Mouse (Mus musculus) liver, embryonic 14.5 days (tissue): Measurements from ENCODE around the gene Atrnl1. TPM values are rescaled to one million over a fixed set of nuclear protein-coding genes. Genes with fewer than 3 reads are reported as not detected.

Experiments used
- ATAC-seq: fragments of 200-750 bp; cut with Nextera tagmentation; 2 replicates; pipeline ENCODE4 v1.8.0; 2017; ENCODE audit warnings: moderate number of reproducible peaks, mild to moderate bottlenecking, moderate library complexity; ENCODE audit not compliant: insufficient read depth
- DNase-seq, 3 experiments: peaks; one replicate each; pipeline ENCODE4 v3.0.0-alpha.2; 2012 to 2013; ENCODE audit warnings: low read depth in 3 of 3, low spot score in 3 of 3
- H3K27ac ChIP-seq: fragments of 300-500 bp; sonication (generic); 2 replicates; pipeline ENCODE4 v1.5.1; 2014; ENCODE audit warnings: moderate library complexity, mild to moderate bottlenecking, control low read depth, inconsistent platforms
- H3K27me3 ChIP-seq: fragments of 300-500 bp; sonication (generic); 2 replicates; pipeline ENCODE4 v1.6.1; 2014; ENCODE audit warnings: mild to moderate bottlenecking, low read length, moderate library complexity; ENCODE audit not compliant: control insufficient read depth, insufficient read depth
- H3K36me3 ChIP-seq: fragments of 300-500 bp; sonication (generic); replicated peaks from 2 replicates; pipeline ENCODE4 v1.6.1; 2014; ENCODE audit warnings: low read depth; ENCODE audit not compliant: control insufficient read depth, insufficient read depth
- H3K4me1 ChIP-seq, 2 experiments: fragments of 200-500 bp in 1 of 2; fragments of 300-500 bp in 1 of 2; sonication (generic) in 1 of 2; replicated peaks; 2 replicates each; pipeline ENCODE4 v1.6.1; 2012 to 2014; ENCODE audit warnings: antibody characterized with exemption in 1 of 2, inconsistent platforms in 1 of 2, low read length in 1 of 2; ENCODE audit not compliant: control insufficient read depth in 2 of 2, insufficient read depth in 2 of 2
- H3K4me2 ChIP-seq: fragments of 300-500 bp; sonication (generic); 2 replicates; pipeline ENCODE4 v1.6.1; 2014; ENCODE audit warnings: low read depth, mild to moderate bottlenecking, control low read depth, moderate library complexity
- H3K4me3 ChIP-seq, 2 experiments: fragments of 200-500 bp in 1 of 2; fragments of 300-500 bp in 1 of 2; sonication (generic) in 1 of 2; 2 replicates each; pipeline ENCODE4 v1.5.1; 2012 to 2014; ENCODE audit warnings: low read depth in 2 of 2, low read length in 2 of 2, mild to moderate bottlenecking in 2 of 2, control low read depth in 1 of 2, inconsistent platforms in 1 of 2, moderate library complexity in 1 of 2; ENCODE audit not compliant: insufficient read depth in 1 of 2
- H3K9ac ChIP-seq: fragments of 300-500 bp; sonication (generic); replicated peaks from 2 replicates; pipeline ENCODE4 v1.6.1; 2014; ENCODE audit warnings: mild to moderate bottlenecking, control low read depth, moderate library complexity
- H3K9me3 ChIP-seq: fragments of 300-500 bp; sonication (generic); 2 replicates; pipeline ENCODE4 v1.6.1; 2016; ENCODE audit warnings: low read length, mixed read lengths; ENCODE audit not compliant: control insufficient read depth
- CTCF ChIP-seq: IDR thresholded peaks from 2 replicates; pipeline ENCODE4 v1.5.1; 2016; ENCODE audit warnings: antibody characterized with exemption, low read depth, control low read depth
- EP300 ChIP-seq: IDR thresholded peaks from 2 replicates; pipeline ENCODE4 v1.6.1; 2016; ENCODE audit warnings: antibody characterized with exemption, low read depth
- WGBS: fragments of 180-500 bp; shearing (Covaris S2); extraction: QIAGEN DNeasy Blood & Tissue Kit; methylation state at CpG from one replicate; pipeline ENCODE4 v1.1.7; 2014; ENCODE audit not compliant: insufficient replicate concordance; 5-methylcytosine and 5-hydroxymethylcytosine counted together
- polyA plus RNA-seq, 2 experiments: library from polyadenylated mRNA; depleted of rRNA in 1 of 2; stranded (reverse) in 1 of 2; unstranded in 1 of 2; fragments of >200 nt; fragmentation: Nextera tagmentation in 1 of 2; extraction: Ambion mirVana in 1 of 2; gene quantifications; 2 replicates each; pipeline versions ENCODE4 v1.2.1 to v1.2.3; 2012 to 2014

The Atrnl1 gene
- polyA plus RNA-seq, 2 experiments: 0.46 to 1.3 TPM

DNA sequence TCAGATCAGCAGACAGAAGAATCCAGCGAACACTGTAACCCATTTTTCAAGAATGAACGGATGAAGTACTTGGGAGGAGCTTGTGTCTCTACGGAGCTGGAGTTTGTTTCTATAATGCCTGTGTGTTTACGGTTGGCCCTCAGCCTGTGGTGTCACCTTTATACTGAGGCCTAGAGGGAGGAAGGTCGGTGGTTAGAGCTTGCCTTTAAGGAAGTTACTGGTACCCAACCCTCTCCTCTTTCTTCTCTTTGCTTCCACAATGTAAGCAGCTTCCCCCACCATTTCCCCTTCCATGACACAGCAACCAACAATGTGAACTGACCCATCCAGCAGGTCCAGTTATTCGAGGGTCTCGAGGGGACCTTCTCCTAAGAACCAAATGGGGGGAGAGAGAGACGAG is 475.9 kb downstream of the Atrnl1 start:
- 63% methylated on average over 8 of the region's 8 CpGs for WGBS
- ATAC-seq (no peak), DNase-seq (no peak)
- no peak overlapping the region for H3K4me3 ChIP-seq
- no peak for TF ChIP-seq CTCF
- TF ChIP-seq EP300: no peak
- no peak overlapping the region for H3K4me2 ChIP-seq
- no peaks in the 10 kb centered on the region for H3K4me1 ChIP-seq
- H3K9me3 ChIP-seq: no peaks in the 10 kb centered on the region
- no peaks in the 10 kb centered on the region for H3K27me3 ChIP-seq
- no peak overlapping the region for H3K27ac ChIP-seq
- no peaks in the 10 kb centered on the region for H3K36me3 ChIP-seq
- H3K9ac ChIP-seq: no peak overlapping the region

DNA sequence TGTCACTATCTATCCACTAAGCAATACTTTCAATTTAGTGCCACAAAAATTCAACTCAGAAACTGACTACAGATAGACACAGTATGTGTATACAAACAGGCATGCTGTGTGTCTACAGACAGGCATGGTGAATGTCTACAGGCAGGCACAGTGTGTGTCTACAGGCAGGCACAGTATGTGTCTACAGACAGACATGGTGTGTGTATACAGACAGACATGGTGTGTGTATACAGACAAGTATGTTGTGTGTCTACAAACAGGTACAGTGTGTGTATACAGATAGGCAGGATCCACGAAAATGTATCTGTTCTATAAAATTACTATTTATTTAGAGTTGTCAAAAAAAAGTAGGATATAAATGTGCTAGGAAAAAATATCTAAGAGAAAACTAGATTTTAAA is 477.1 kb downstream of the Atrnl1 start:
- no peaks in the 10 kb centered on the region for H3K9me3 ChIP-seq
- TF ChIP-seq CTCF (no peak), EP300 (no peak)
- no peak overlapping the region for H3K27ac ChIP-seq
- WGBS: 42% methylated on average over 1 of the region's 1 CpGs
- no peaks in the 10 kb centered on the region for H3K27me3 ChIP-seq
- no peak overlapping the region for H3K4me2 ChIP-seq
- no peaks in the 10 kb centered on the region for H3K36me3 ChIP-seq
- no peak overlapping the region for H3K4me3 ChIP-seq
- no peaks in the 10 kb centered on the region for H3K4me1 ChIP-seq
- ATAC-seq: no peak
- H3K9ac ChIP-seq: no peak overlapping the region
- DNase-seq: no peak

DNA sequence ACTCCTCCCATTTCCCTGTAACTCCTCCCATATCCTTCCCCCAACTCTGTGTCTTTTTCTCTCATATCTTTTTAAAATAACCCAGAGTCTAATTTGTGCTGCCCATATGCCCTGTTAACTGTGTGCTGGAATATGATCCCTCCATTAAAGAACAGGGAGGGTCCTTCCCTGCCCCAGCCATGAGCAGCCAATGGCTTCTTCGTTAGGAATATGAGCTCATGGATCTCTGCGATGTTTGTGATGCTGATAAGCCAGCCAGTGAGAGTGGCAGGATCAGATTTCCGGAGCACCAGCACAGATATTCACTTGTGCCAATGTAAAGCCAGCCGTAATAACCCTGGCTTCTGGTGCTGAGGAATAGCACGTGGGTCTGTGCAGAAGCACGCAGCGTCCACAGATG is 477.6 kb downstream of the Atrnl1 start:
- Histone ChIP-seq H3K4me3 (no peak overlapping the region), H3K9ac (no peak overlapping the region), H3K27me3 (no peaks in the 10 kb centered on the region), H3K27ac (no peak overlapping the region), H3K36me3 (no peaks in the 10 kb centered on the region), H3K4me1 (no peaks in the 10 kb centered on the region), H3K4me2 (no peak overlapping the region), H3K9me3 (no peaks in the 10 kb centered on the region)
- TF ChIP-seq CTCF (no peak), EP300 (no peak)
- 66% methylated on average over 7 of the region's 7 CpGs for WGBS
- ATAC-seq (no peak), DNase-seq (no peak)

DNA sequence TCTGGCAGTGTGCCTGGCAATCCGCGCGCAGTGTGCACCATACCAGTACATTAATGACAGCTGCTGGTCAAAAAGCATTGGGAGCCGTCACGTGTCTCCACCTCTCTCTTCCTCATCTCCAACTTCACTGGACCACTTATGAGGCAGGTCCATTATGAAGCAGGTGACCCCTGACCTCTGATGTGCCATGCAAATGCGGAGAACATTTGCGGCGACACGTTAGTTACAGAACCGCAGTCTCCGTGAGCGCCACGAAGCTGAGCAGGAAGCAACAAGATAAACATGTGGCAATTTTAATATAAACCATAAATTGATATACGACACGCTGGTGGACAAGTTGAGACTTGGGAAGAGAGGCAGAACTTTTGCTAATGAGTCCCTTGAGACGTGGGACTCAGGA is 481.1 kb downstream of the Atrnl1 start:
- TF ChIP-seq EP300 (no peak), CTCF (no peak)
- no peak for DNase-seq
- no peak overlapping the region for H3K9ac ChIP-seq

DNA sequence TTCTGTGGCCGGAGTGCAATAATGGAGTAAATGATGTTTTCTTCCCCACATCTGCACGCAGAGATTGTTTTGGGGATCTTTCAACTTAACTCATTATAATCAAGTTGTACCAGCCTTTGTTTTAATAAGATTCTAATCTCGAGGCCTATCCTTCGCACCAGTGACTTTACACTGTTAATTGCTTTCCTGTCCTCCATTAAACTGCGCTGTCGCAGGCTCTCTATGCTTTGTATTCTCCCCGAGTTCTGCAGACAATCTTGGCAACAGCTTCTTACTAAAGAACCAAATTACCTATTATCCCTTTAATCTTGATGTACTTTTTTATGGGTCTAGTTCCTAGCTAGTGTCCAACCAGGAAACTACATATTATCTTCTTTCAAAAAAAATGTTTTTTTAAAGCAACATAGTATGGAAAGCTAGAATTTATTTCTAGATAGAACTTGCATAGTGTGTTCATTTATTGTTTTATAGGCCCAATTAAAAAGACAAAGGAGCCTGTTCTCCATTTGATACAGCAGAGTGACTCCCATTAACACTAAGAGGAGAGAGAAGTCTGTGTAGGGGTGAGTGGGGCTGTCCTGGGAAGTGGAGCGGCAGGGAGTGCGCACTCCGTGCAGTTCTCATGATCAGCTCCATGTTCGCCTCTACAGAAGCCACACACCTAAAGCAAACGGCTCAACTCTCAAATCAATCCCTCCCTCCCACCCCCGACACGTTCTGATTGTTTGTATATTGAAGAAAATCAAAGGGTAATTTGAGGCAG is 484.1 kb downstream of the Atrnl1 start:
- no peaks in the 10 kb centered on the region for H3K36me3 ChIP-seq
- H3K4me2 ChIP-seq: no peak overlapping the region
- 60% methylated on average over 14 of the region's 14 CpGs for WGBS
- no peak for ATAC-seq
- H3K9me3 ChIP-seq: no peaks in the 10 kb centered on the region
- H3K4me3 ChIP-seq: no peak overlapping the region
- no peak overlapping the region for H3K9ac ChIP-seq
- no peak for TF ChIP-seq CTCF
- TF ChIP-seq EP300: no peak
- no peak overlapping the region for H3K27ac ChIP-seq
- DNase-seq: no peak
- H3K27me3 ChIP-seq: no peaks in the 10 kb centered on the region
- H3K4me1 ChIP-seq: no peaks in the 10 kb centered on the region

More for the DNA sequence above, 481.1 kb downstream of the Atrnl1 start:
- no peak overlapping the region for H3K4me2 ChIP-seq
- no peak overlapping the region for H3K4me3 ChIP-seq
- no peaks in the 10 kb centered on the region for H3K4me1 ChIP-seq
- H3K27ac ChIP-seq: no peak overlapping the region
- no peak for ATAC-seq
- 83% methylated on average over 16 of the region's 16 CpGs for WGBS
- H3K36me3 ChIP-seq: no peaks in the 10 kb centered on the region
- H3K9me3 ChIP-seq: no peaks in the 10 kb centered on the region
- no peaks in the 10 kb centered on the region for H3K27me3 ChIP-seq
